Mouse (Mus musculus): ENCODE data around the gene Cfap57. TPM values are rescaled to one million over a fixed set of nuclear protein-coding genes. Genes with fewer than 3 reads are reported as not detected.
A peak's percentile ranks its signal among the peaks of the same experiment; 100 is the strongest.
"Not testable (repeated sequence)": the region's sequence is repeated elsewhere in the genome, so short reads cannot be mapped to it uniquely, and the experiment has no call there.

Cfap57 gene
- polyA plus RNA-seq, 1 experiment from 2014 or later: 0.19 TPM

DNA sequence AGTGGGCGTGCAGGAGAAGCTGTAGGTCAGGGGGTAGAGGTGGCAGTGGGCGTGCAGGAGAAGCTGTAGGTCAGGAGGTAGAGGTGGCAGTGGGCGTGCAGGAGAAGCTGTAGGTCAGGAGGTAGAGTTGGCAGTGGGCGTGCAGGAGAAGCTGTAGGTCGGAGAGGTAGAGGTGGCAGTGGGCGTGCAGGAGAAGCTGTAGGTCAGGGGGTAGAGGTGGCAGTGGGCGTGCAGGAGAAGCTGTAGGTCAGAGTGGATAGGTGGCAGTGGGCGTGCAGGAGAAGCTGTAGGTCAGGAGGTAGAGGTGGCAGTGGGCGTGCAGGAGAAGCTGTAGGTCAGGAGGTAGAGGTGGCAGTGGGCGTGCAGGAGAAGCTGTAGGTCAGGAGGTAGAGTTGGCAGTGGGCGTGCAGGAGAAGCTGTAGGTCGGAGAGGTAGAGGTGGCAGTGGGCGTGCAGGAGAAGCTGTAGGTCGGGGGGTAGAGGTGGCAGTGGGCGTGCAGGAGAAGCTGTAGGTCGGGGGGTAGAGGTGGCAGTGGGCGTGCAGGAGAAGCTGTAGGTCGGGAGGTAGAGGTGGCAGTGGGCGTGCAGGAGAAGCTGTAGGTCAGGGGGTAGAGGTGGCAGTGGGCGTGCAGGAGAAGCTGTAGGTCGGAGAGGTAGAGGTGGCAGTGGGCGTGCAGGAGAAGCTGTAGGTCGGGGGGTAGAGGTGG, 73.0 kb downstream of the Cfap57 start:
- not testable (repeated sequence) for H3K9me3 ChIP-seq (ENCODE audit: control insufficient read depth, low read depth, low read length); H3K4me2 ChIP-seq (replicated peaks; ENCODE audit: low read depth, low read length); H3K27ac ChIP-seq (ENCODE audit: low read length); ATAC-seq (ENCODE audit: insufficient number of reproducible peaks, insufficient read depth, low FRiP score, low read depth); H3K4me3 ChIP-seq (ENCODE audit: low read depth, low read length); H3K27me3 ChIP-seq (ENCODE audit: control insufficient read depth, insufficient read depth, low read length); H3K4me1 ChIP-seq (ENCODE audit: control insufficient read depth, insufficient read depth, low read length); H3K9ac ChIP-seq (replicated peaks; ENCODE audit: low read depth, low read length); H3K36me3 ChIP-seq (ENCODE audit: control insufficient read depth, insufficient read depth, low read length)
- 89% methylated on average over 22 of the region's 23 CpGs for WGBS

DNA sequence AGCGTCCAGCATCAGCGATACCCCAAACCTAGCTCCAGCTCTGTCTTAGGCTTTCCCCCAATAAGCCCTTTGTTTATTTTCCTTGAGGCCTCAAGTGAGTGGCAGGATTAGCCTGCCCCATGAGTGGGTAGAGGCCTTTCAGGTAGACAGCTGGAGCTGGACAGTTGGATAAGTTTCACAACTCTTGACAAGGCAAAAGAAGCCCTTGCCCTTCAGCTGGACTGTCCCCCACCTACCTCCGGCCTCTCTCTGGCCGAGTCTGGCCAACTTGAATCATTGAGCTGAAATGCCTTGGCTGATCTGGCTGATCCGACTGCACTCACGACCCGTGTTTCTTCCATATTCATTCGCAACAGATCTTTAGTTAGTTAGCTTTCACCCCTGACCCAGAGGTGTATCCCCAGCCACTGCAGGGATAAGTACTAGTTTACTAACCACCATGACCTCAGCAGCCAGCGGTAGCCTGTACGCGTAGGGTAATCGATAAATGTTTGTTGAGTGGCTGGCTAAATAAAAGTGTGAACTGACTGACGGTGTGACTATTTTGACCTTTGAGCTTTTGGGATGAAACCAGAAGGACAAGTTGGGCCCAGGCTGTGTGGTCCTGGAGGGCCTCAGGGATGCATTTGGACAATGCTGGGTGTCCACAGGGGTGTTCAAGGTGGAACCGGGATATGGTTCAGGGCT, 76.0 kb downstream of the Cfap57 start:
- ATAC-seq (ENCODE audit: insufficient number of reproducible peaks, insufficient read depth, low FRiP score, low read depth): no peak
- 55% methylated on average over 14 of the region's 14 CpGs for WGBS
- H3K9ac ChIP-seq (replicated peaks; ENCODE audit: low read depth, low read length): no peak overlapping the region
- peak overlapping the region; percentile 48 for H3K4me2 ChIP-seq (replicated peaks; ENCODE audit: low read depth, low read length)
- peak overlapping the region; percentile 82 for H3K27ac ChIP-seq (ENCODE audit: low read length)
- no peaks in the 10 kb centered on the region for H3K27me3 ChIP-seq (ENCODE audit: control insufficient read depth, insufficient read depth, low read length)
- no peaks in the 10 kb centered on the region for H3K9me3 ChIP-seq (ENCODE audit: control insufficient read depth, low read depth, low read length)
- no peaks in the 10 kb centered on the region for H3K36me3 ChIP-seq (ENCODE audit: control insufficient read depth, insufficient read depth, low read length)
- peak overlapping the region; percentile 27; the same call in 1 of the 2 replicates for H3K4me3 ChIP-seq (ENCODE audit: low read depth, low read length)
- H3K4me1 ChIP-seq (ENCODE audit: control insufficient read depth, insufficient read depth, low read length): 0 out of 2 replicates have a peak, but pooled peaks cover 8% of the 10 kb centered on the region

DNA sequence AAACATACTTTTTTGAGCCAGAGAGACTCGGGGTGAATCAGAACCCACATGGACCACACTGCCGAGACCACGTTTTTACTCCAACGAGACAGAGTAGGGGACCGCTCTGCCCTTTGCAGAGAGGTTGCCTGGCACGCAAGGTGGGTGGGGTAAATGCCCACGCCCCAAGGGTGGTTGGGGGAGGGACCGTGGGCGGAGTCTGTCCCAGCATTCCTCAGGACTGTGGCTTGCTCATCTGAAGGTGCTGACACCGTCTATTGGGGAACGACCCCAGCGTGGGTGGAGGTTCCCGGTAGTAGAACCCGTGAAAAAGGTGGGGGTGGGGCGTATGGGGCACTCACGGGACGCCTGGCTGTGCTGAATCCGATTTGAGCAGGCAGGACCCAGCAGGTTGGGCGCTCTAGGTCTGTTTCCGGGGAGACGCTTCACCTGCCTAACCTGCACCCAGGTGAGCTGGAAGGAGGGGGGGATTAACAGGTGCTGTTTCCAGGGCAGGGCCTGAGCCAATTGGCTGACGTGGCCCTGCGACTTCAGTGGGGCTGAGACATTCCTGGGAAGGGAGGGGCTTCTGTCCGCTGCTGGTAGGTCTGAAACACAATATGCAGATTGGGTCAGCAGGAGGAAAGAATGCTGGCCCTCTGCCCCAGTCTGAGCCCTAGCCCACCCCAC, 76.9 kb downstream of the Cfap57 start, which contains the start of gene Tmem125:
TSS of gene Tmem125 (minus strand) at position 453 of the 669 bp plus-strand sequence.
- Histone ChIP-seq H3K4me2 (replicated peaks; ENCODE audit: low read depth, low read length) (peak within 1 kb of the TSS; percentile 48), H3K36me3 (ENCODE audit: control insufficient read depth, insufficient read depth, low read length) (no peaks in the 10 kb centered on the region), H3K27me3 (ENCODE audit: control insufficient read depth, insufficient read depth, low read length) (no peaks in the 10 kb centered on the region), H3K4me1 (ENCODE audit: control insufficient read depth, insufficient read depth, low read length) (0 out of 2 replicates have a peak, but pooled peaks cover 8% of the 10 kb centered on the region), H3K4me3 (ENCODE audit: low read depth, low read length) (peak within 1 kb of the TSS; percentile 27), H3K9ac (replicated peaks; ENCODE audit: low read depth, low read length) (no peak within 1 kb of the TSS), H3K27ac (ENCODE audit: low read length) (peak within 1 kb of the TSS; percentile 82), H3K9me3 (ENCODE audit: control insufficient read depth, low read depth, low read length) (no peaks in the 10 kb centered on the region)
- peak; percentile 89 for ATAC-seq (ENCODE audit: insufficient number of reproducible peaks, insufficient read depth, low FRiP score, low read depth)
- 1% methylated on average over 24 of the region's 24 CpGs for WGBS

DNA sequence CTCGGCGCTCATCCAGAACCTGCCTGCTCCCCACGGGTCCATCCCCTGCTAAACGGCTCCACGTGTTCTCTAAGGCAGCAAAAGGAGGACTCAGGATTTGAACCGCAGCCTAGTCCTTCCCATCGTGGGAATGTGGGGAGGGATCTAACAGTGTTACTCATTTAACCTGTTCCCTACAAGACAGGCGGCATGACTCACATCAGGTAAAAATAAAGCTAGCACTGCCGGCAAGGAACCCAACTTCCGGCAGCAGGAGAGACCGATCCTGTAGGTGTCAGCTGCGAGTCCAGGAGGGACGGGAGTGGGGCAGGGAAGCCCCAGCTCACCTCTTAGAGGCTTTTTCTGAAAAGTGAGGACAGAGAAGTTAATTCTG, 77.4 kb downstream of the Cfap57 start:
- Histone ChIP-seq H3K9me3 (ENCODE audit: control insufficient read depth, low read depth, low read length) (no peaks in the 10 kb centered on the region), H3K4me1 (ENCODE audit: control insufficient read depth, insufficient read depth, low read length) (0 out of 2 replicates have a peak, but pooled peaks cover 8% of the 10 kb centered on the region), H3K9ac (replicated peaks; ENCODE audit: low read depth, low read length) (no peak overlapping the region), H3K36me3 (ENCODE audit: control insufficient read depth, insufficient read depth, low read length) (no peaks in the 10 kb centered on the region), H3K4me3 (ENCODE audit: low read depth, low read length) (peak overlapping the region; percentile 27), H3K4me2 (replicated peaks; ENCODE audit: low read depth, low read length) (peak overlapping the region; percentile 48), H3K27ac (ENCODE audit: low read length) (peak overlapping the region; percentile 82), H3K27me3 (ENCODE audit: control insufficient read depth, insufficient read depth, low read length) (no peaks in the 10 kb centered on the region)
- ATAC-seq (ENCODE audit: insufficient number of reproducible peaks, insufficient read depth, low FRiP score, low read depth): peak; percentile 17; the same call in 1 of the 2 replicates
- 15% methylated on average over 13 of the region's 13 CpGs for WGBS

DNA sequence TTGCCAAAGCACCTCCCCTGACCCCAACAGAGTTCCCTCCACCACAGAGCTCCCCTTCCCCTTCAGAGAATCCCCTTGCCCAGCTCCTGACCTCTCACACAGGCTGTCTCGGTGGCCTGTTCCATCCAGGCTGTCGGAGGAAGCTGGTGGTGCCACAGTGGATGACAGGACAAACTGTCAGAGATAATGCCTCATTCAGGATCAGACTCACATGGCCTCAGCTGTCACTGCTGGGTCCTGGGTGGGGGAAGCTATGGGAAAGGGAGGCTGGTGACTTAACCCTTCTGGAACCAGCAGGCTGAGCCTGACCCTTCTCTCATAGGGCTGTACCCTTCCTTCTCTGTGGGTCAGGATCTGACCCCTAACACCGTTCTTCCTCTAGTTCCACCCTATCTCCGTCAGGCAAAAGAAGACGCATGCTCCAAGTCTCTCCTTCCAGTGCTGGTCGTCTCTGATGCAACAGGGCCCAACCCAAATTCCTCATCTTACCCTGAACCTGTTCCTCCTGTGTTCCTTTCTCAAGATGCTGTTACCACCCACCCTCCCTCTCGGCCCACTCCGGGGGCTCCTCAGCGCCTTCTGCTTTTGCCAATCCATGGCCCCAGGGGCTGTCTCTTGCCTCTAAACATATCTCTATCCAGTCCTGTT, 77.9 kb downstream of the Cfap57 start:
- 0 out of 2 replicates have a peak, but pooled peaks cover 8% of the 10 kb centered on the region for H3K4me1 ChIP-seq (ENCODE audit: control insufficient read depth, insufficient read depth, low read length)
- H3K9me3 ChIP-seq (ENCODE audit: control insufficient read depth, low read depth, low read length): no peaks in the 10 kb centered on the region
- no peak overlapping the region for H3K9ac ChIP-seq (replicated peaks; ENCODE audit: low read depth, low read length)
- peak overlapping the region; percentile 48 for H3K4me2 ChIP-seq (replicated peaks; ENCODE audit: low read depth, low read length)
- 52% methylated on average over 9 of the region's 9 CpGs for WGBS
- peak overlapping the region; percentile 27; the same call in 1 of the 2 replicates for H3K4me3 ChIP-seq (ENCODE audit: low read depth, low read length)
- peak overlapping the region; percentile 82; the same call in 1 of the 2 replicates for H3K27ac ChIP-seq (ENCODE audit: low read length)
- no peak for ATAC-seq (ENCODE audit: insufficient number of reproducible peaks, insufficient read depth, low FRiP score, low read depth)
- no peaks in the 10 kb centered on the region for H3K27me3 ChIP-seq (ENCODE audit: control insufficient read depth, insufficient read depth, low read length)
- H3K36me3 ChIP-seq (ENCODE audit: control insufficient read depth, insufficient read depth, low read length): no peaks in the 10 kb centered on the region

DNA sequence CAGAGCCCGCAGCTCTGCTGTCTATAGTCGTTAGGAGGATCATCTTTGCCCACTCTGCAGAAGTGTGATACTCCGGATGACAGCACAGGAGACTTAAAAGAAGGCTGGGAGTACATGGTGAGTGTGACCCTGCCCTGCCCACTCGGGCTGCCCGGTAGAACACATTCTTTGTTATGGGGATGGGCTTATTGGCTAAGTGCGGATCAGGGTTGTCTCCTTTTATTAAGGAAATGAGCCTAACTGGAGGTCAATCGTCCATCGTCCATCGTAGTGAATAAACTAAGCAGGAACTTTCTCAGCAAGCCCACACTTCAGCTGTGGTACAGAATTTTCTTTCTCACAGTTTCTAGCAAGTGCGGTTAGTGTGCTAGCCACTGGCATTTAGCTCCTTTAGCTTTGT, 80.7 kb downstream of the Cfap57 start:
- 33% methylated on average over 10 of the region's 10 CpGs for WGBS
- no peak overlapping the region for H3K4me2 ChIP-seq (replicated peaks; ENCODE audit: low read depth, low read length)
- H3K27ac ChIP-seq (ENCODE audit: low read length): no peak overlapping the region
- no peaks in the 10 kb centered on the region for H3K36me3 ChIP-seq (ENCODE audit: control insufficient read depth, insufficient read depth, low read length)
- H3K9me3 ChIP-seq (ENCODE audit: control insufficient read depth, low read depth, low read length): no peaks in the 10 kb centered on the region
- H3K4me1 ChIP-seq (ENCODE audit: control insufficient read depth, insufficient read depth, low read length): 0 out of 2 replicates have a peak, but pooled peaks cover 8% of the 10 kb centered on the region
- H3K4me3 ChIP-seq (ENCODE audit: low read depth, low read length): no peak overlapping the region
- no peaks in the 10 kb centered on the region for H3K27me3 ChIP-seq (ENCODE audit: control insufficient read depth, insufficient read depth, low read length)
- H3K9ac ChIP-seq (replicated peaks; ENCODE audit: low read depth, low read length): no peak overlapping the region
- ATAC-seq (ENCODE audit: insufficient number of reproducible peaks, insufficient read depth, low FRiP score, low read depth): no peak

GRCm38 (mm10) chr4:118537801-118538200, 82.8 kb downstream of the Cfap57 start:
- no peaks in the 10 kb centered on the region for H3K4me1 ChIP-seq (ENCODE audit: control insufficient read depth, insufficient read depth, low read length)
- ATAC-seq (ENCODE audit: insufficient number of reproducible peaks, insufficient read depth, low FRiP score, low read depth): no peak
- no peaks in the 10 kb centered on the region for H3K9me3 ChIP-seq (ENCODE audit: control insufficient read depth, low read depth, low read length)
- no peak overlapping the region for H3K27ac ChIP-seq (ENCODE audit: low read length)
- H3K4me2 ChIP-seq (replicated peaks; ENCODE audit: low read depth, low read length): no peak overlapping the region
- H3K27me3 ChIP-seq (ENCODE audit: control insufficient read depth, insufficient read depth, low read length): no peaks in the 10 kb centered on the region
- 28% methylated on average over 6 of the region's 6 CpGs for WGBS
- no peak overlapping the region for H3K4me3 ChIP-seq (ENCODE audit: low read depth, low read length)
- H3K36me3 ChIP-seq (ENCODE audit: control insufficient read depth, insufficient read depth, low read length): no peaks in the 10 kb centered on the region
- no peak overlapping the region for H3K9ac ChIP-seq (replicated peaks; ENCODE audit: low read depth, low read length)

- H3K36me3 ChIP-seq (ENCODE audit: control insufficient read depth, insufficient read depth, low read length): no peaks in the 10 kb centered on the region
Measured at GRCm38 (mm10) chr4:118535610-118536009, 85.0 kb downstream of the Cfap57 start.

More at GRCm38 (mm10) chr4:118535610-118536009, 85.0 kb downstream of the Cfap57 start:
- Histone ChIP-seq H3K9ac (replicated peaks; ENCODE audit: low read depth, low read length) (no peak overlapping the region), H3K4me3 (ENCODE audit: low read depth, low read length) (no peak overlapping the region), H3K9me3 (ENCODE audit: control insufficient read depth, low read depth, low read length) (no peaks in the 10 kb centered on the region), H3K27me3 (ENCODE audit: control insufficient read depth, insufficient read depth, low read length) (no peaks in the 10 kb centered on the region), H3K4me2 (replicated peaks; ENCODE audit: low read depth, low read length) (no peak overlapping the region), H3K27ac (ENCODE audit: low read length) (no peak overlapping the region), H3K4me1 (ENCODE audit: control insufficient read depth, insufficient read depth, low read length) (no peaks in the 10 kb centered on the region)
- ATAC-seq (ENCODE audit: insufficient number of reproducible peaks, insufficient read depth, low FRiP score, low read depth): no peak
- WGBS: 76% methylated on average over 6 of the region's 6 CpGs
